Mouse (Mus musculus): ENCODE data around the gene Gm11487.
"Not testable (repeated sequence)": the region's sequence is repeated elsewhere in the genome, so short reads cannot be mapped to it uniquely, and the experiment has no call there.

The Gm11487 gene

GRCm38 (mm10) chr4:73404972-73405371 lies at the start of gene Gm11487:
Gene Gm11487 (minus strand): TSS chr4:73405072.
- not testable (repeated sequence) for DNase-seq (ENCODE audit: low spot score)

GRCm38 (mm10) chr4:73444715-73445114 lies 39.8 kb upstream of the Gm11487 start:
- DNase-seq (ENCODE audit: low spot score) = no peak

- no peak for DNase-seq (ENCODE audit: low spot score)
These were observed 37.7 kb upstream of the Gm11487 start for GRCm38 (mm10) chr4:73442568-73442967.

GRCm38 (mm10) chr4:73425903-73426302 lies 21.0 kb upstream of the Gm11487 start:
- DNase-seq (ENCODE audit: low spot score) = no peak

GRCm38 (mm10) chr4:73423049-73423448 lies 18.2 kb upstream of the Gm11487 start:
- no peak for DNase-seq (ENCODE audit: low spot score)

- DNase-seq (ENCODE audit: low spot score) = no peak
These were observed 38.3 kb downstream of the Gm11487 start for GRCm38 (mm10) chr4:73366534-73366933.

Measured in layer of hippocampus, adult 9-10 months (tissue).